Mouse (Mus musculus): Measurements from ENCODE around the gene Wars2.

Wars2 gene

GRCm38 (mm10) chr3:99248831-99249550 is 108.1 kb downstream of the Wars2 start:
- DNase-seq (ENCODE audit: low spot score) = no peak

GRCm38 (mm10) chr3:99249551-99249870 is 108.6 kb downstream of the Wars2 start:
- no peak for DNase-seq (ENCODE audit: low spot score)

- DNase-seq (ENCODE audit: low spot score) = no peak
Measured at GRCm38 (mm10) chr3:99249906-99250305, 109.0 kb downstream of the Wars2 start.

- DNase-seq (ENCODE audit: low spot score) = no peak
Measured at GRCm38 (mm10) chr3:99251271-99252165, 110.7 kb downstream of the Wars2 start.

- DNase-seq (ENCODE audit: low spot score) = no peak
Measured at GRCm38 (mm10) chr3:99252461-99253091, 111.7 kb downstream of the Wars2 start.

- no peak for DNase-seq (ENCODE audit: low spot score)
Measured at GRCm38 (mm10) chr3:99253092-99253488, 112.2 kb downstream of the Wars2 start.

- DNase-seq (ENCODE audit: low spot score) = no peak
Measured at GRCm38 (mm10) chr3:99253497-99254451, 112.9 kb downstream of the Wars2 start.

- DNase-seq (ENCODE audit: low spot score) = no peak
Measured at GRCm38 (mm10) chr3:99254559-99255151, 113.8 kb downstream of the Wars2 start.

- no peak for DNase-seq (ENCODE audit: low spot score)
Measured at GRCm38 (mm10) chr3:99255411-99256365, 114.8 kb downstream of the Wars2 start.

GRCm38 (mm10) chr3:99256366-99256750 is 115.5 kb downstream of the Wars2 start:
- DNase-seq (ENCODE audit: low spot score) = no peak

GRCm38 (mm10) chr3:99256766-99257165 is 115.9 kb downstream of the Wars2 start:
- no peak for DNase-seq (ENCODE audit: low spot score)

GRCm38 (mm10) chr3:99257586-99258577 is 117.0 kb downstream of the Wars2 start:
- DNase-seq (ENCODE audit: low spot score) = no peak

- DNase-seq (ENCODE audit: low spot score) = no peak
Measured at GRCm38 (mm10) chr3:99259741-99260270, 118.9 kb downstream of the Wars2 start.

GRCm38 (mm10) chr3:99260395-99260794 is 119.5 kb downstream of the Wars2 start:
- no peak for DNase-seq (ENCODE audit: low spot score)

GRCm38 (mm10) chr3:99261371-99261791 is 120.5 kb downstream of the Wars2 start:
- no peak for DNase-seq (ENCODE audit: low spot score)

- no peak for DNase-seq (ENCODE audit: low spot score)
Measured at GRCm38 (mm10) chr3:99261986-99262385, 121.1 kb downstream of the Wars2 start.

- no peak for DNase-seq (ENCODE audit: low spot score)
Measured at GRCm38 (mm10) chr3:99263471-99263903, 122.6 kb downstream of the Wars2 start.

GRCm38 (mm10) chr3:99264695-99265094 is 123.8 kb downstream of the Wars2 start:
- no peak for DNase-seq (ENCODE audit: low spot score)

Data from urinary bladder, postnatal 10 days (tissue).